Mouse (Mus musculus) ZHBTc4 (cell line): ENCODE measurements around the gene Pon1.
"Not testable (repeated sequence)": the region's sequence is repeated elsewhere in the genome, so short reads cannot be mapped to it uniquely, and the experiment has no call there.

ENCODE experiments used
- DNase-seq: peaks from one replicate; pipeline ENCODE4 v3.0.0-alpha.2; 2011; ENCODE audit warnings: low read depth, low spot score

Gene Pon1

GRCm38 (mm10) chr6:5193693-5194092, at the start of gene Pon1:
Pon1 (minus strand) TSS chr6:5193946.
- DNase-seq, result no peak

- DNase-seq, result no peak
Observed at GRCm38 (mm10) chr6:5238799-5239198, 45.1 kb upstream of the Pon1 start.

GRCm38 (mm10) chr6:5237510-5237909, 43.8 kb upstream of the Pon1 start:
- DNase-seq, result no peak

- DNase-seq, result no peak
Observed at GRCm38 (mm10) chr6:5236843-5237371, 43.2 kb upstream of the Pon1 start.

- no peak for DNase-seq
Observed at GRCm38 (mm10) chr6:5234563-5234962, 40.8 kb upstream of the Pon1 start.

- no peak for DNase-seq
Observed at GRCm38 (mm10) chr6:5233812-5234211, 40.1 kb upstream of the Pon1 start.

- DNase-seq, result no peak
Observed at GRCm38 (mm10) chr6:5232022-5232421, 38.3 kb upstream of the Pon1 start.

GRCm38 (mm10) chr6:5230261-5230660, 36.5 kb upstream of the Pon1 start:
- no peak for DNase-seq

GRCm38 (mm10) chr6:5223551-5223950, 29.8 kb upstream of the Pon1 start:
- not testable (repeated sequence) for DNase-seq

- no peak for DNase-seq
Observed at GRCm38 (mm10) chr6:5222080-5222479, 28.3 kb upstream of the Pon1 start.

- DNase-seq, result no peak
Observed at GRCm38 (mm10) chr6:5218190-5218589, 24.4 kb upstream of the Pon1 start.

- DNase-seq, result no peak
Observed at GRCm38 (mm10) chr6:5207817-5208216, 14.1 kb upstream of the Pon1 start.

- DNase-seq, result no peak
Observed at GRCm38 (mm10) chr6:5199916-5200315, 6.2 kb upstream of the Pon1 start.

- no peak for DNase-seq
Observed at GRCm38 (mm10) chr6:5199376-5199905, 5.7 kb upstream of the Pon1 start.

- no peak for DNase-seq
Observed at GRCm38 (mm10) chr6:5198590-5198989, 4.8 kb upstream of the Pon1 start.

- no peak for DNase-seq
Observed at GRCm38 (mm10) chr6:5190761-5191160, 3.0 kb downstream of the Pon1 start.

- no peak for DNase-seq
Observed at GRCm38 (mm10) chr6:5189507-5189906, 4.2 kb downstream of the Pon1 start.

GRCm38 (mm10) chr6:5188938-5189337, 4.8 kb downstream of the Pon1 start:
- DNase-seq, result no peak

GRCm38 (mm10) chr6:5188036-5188435, 5.7 kb downstream of the Pon1 start:
- DNase-seq, result no peak

- no peak for DNase-seq
Observed at GRCm38 (mm10) chr6:5187586-5187985, 6.2 kb downstream of the Pon1 start.

- DNase-seq, result no peak
Observed at GRCm38 (mm10) chr6:5186229-5186950, 7.4 kb downstream of the Pon1 start.

GRCm38 (mm10) chr6:5180645-5181044, 13.1 kb downstream of the Pon1 start:
- DNase-seq, result no peak

- no peak for DNase-seq
Observed at GRCm38 (mm10) chr6:5179189-5179588, 14.6 kb downstream of the Pon1 start.
